Mouse (Mus musculus) hindbrain, embryonic 10.5 days (tissue): ENCODE data around the gene Spata32. TPM values are rescaled to one million over a fixed set of nuclear protein-coding genes. Genes with fewer than 3 reads are reported as not detected.
A peak's percentile ranks its signal among the peaks of the same experiment; 100 is the strongest.

Experiments used
- DNase-seq: peaks from one replicate; pipeline ENCODE4 v3.0.0-alpha.2; 2017; ENCODE audit warnings: low spot score
- H3K27ac ChIP-seq: fragments of 300-500 bp; sonication (generic); 2 replicates; pipeline ENCODE4 v1.5.1; 2016; ENCODE audit warnings: mild to moderate bottlenecking, moderate library complexity
- H3K27me3 ChIP-seq: fragments of 300-500 bp; sonication (generic); 2 replicates; pipeline ENCODE4 v1.6.1; 2016; ENCODE audit warnings: mild to moderate bottlenecking; ENCODE audit not compliant: poor library complexity, insufficient read depth, severe bottlenecking
- H3K36me3 ChIP-seq: fragments of 300-500 bp; sonication (generic); 2 replicates; pipeline ENCODE4 v1.6.1; 2016; ENCODE audit warnings: mild to moderate bottlenecking, moderate library complexity
- H3K4me1 ChIP-seq: fragments of 300-500 bp; sonication (generic); replicated peaks from 2 replicates; pipeline ENCODE4 v1.6.1; 2016; ENCODE audit warnings: mild to moderate bottlenecking
- H3K4me3 ChIP-seq: fragments of 300-500 bp; sonication (generic); 2 replicates; pipeline ENCODE4 v1.5.1; 2016; ENCODE audit warnings: mild to moderate bottlenecking, moderate library complexity
- H3K9me3 ChIP-seq: fragments of 300-500 bp; sonication (generic); 2 replicates; pipeline ENCODE4 v1.6.1; 2016; ENCODE audit warnings: mild to moderate bottlenecking, moderate library complexity
- WGBS: fragments of 180-500 bp; shearing (Covaris S2); methylation state at CpG from one replicate; pipeline ENCODE4 v1.1.7; 2016; 5-methylcytosine and 5-hydroxymethylcytosine counted together
- polyA plus RNA-seq: library from polyadenylated mRNA; unstranded; fragments of >200 nt; fragmentation: Nextera tagmentation; extraction: Ambion mirVana; gene quantifications from 2 replicates; pipeline ENCODE4 v1.2.1, GENCODE M21; 2016

Spata32 gene
- polyA plus RNA-seq, 1 experiment from 2014 or later: not detected

DNA sequence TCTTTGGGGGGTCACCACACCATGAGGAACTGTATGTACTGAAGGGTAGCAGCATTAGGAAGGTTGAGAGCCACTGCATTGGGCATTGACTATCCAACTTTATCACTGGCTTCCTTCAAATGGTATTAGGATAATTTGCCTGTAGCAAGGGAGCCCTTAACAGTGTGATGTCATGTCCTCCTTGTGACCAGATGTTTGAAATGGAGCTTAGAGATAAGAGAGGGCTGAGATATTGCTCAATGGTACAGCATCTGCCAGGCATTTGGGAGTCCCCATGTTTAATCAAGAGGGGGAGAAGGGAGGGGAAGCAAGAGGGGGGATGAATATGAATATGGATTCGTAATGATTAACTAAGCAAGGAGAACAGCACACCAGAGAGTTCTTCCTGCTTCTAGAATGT is 2.9 kb downstream of the Spata32 start:
- peaks cover 18% of the 10 kb centered on the region for H3K4me1 ChIP-seq
- 85% methylated on average over 1 of the region's 1 CpGs for WGBS
- peaks cover 6% of the 10 kb centered on the region for H3K9me3 ChIP-seq
- no peak overlapping the region for H3K4me3 ChIP-seq
- no peak overlapping the region for H3K27ac ChIP-seq
- no peak for DNase-seq
- peaks cover 37% of the 10 kb centered on the region for H3K27me3 ChIP-seq
- H3K36me3 ChIP-seq: peaks cover 12% of the 10 kb centered on the region

DNA sequence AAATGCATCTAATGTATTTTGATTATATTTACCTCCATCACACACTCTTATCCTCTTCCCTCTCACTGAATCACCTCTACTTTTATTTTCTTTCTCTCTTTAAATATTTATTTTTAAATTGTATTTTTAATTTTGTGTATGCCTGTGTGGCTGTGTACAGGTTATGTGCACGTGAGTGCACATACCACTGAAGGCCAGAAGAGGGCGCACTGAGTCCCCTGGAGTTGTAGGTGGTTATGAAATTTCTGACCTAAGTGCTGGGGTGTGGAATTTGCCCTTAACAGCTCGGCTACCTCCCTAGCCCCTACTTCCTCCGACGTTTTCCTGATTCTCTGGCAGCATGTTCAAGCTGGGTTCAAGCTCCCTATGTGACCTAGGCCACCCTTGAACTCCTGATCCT is 4.5 kb downstream of the Spata32 start:
- H3K36me3 ChIP-seq: no peaks in the 10 kb centered on the region
- no peak for DNase-seq
- H3K27me3 ChIP-seq: peaks cover 21% of the 10 kb centered on the region
- no peak overlapping the region for H3K27ac ChIP-seq
- peaks cover 18% of the 10 kb centered on the region for H3K4me1 ChIP-seq
- 87% methylated on average over 5 of the region's 5 CpGs for WGBS
- peaks cover 6% of the 10 kb centered on the region for H3K9me3 ChIP-seq
- no peak overlapping the region for H3K4me3 ChIP-seq

DNA sequence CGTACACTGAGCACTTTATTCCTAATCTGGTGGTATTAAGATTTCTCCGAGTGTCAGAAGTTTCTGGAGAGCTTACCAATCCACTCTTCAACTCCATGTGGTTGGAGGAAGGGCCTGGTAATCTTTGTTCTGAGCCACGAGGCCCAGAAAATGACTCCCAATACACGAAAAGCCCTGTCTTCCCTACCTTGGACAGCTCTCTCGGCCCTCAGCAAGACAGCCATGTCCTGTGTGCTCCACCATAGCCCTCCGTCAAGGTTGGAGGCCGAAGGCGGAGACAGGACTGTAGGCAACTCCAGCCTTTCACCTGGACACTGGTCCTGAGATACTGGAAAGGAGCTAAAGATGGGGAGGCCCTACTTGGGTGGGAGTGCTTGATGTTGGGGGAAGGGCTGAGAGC is 7.9 kb downstream of the Spata32 start:
- Histone ChIP-seq H3K27me3 (no peaks in the 10 kb centered on the region), H3K27ac (no peak overlapping the region), H3K9me3 (peaks cover 6% of the 10 kb centered on the region), H3K4me3 (no peak overlapping the region), H3K4me1 (0 out of 2 replicates have a peak, but pooled peaks cover 6% of the 10 kb centered on the region), H3K36me3 (no peaks in the 10 kb centered on the region)
- 77% methylated on average over 8 of the region's 8 CpGs for WGBS
- no peak for DNase-seq

DNA sequence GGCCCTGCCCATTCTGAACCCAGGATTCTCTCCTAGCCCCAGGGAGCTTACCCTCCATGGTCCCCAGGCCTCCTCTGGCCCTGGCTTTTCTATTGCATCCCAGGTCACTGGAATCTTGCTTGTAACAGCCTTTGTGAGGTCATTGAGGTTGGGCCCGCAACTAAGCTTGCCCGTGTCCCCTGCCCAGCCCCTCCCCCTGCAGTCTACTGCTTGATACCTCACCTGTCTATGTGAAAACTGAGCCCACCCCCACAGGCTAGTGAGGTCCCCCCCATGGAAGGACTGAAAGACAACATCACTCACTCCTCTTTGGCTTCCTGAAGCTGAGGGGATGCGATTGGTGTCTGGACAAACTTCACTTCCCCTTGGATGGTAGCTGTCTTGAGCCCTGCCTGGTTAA is 9.8 kb downstream of the Spata32 start, which contains the start of gene 1700023F06Rik:
TSS of gene 1700023F06Rik (minus strand) at position 101 of the 400 bp plus-strand sequence.
- no peak within 1 kb of the TSS for H3K4me3 ChIP-seq
- 0 out of 2 replicates have a peak, but pooled peaks cover 3% of the 10 kb centered on the region for H3K9me3 ChIP-seq
- 90% methylated on average over 3 of the region's 3 CpGs for WGBS
- H3K36me3 ChIP-seq: no peaks in the 10 kb centered on the region
- H3K27me3 ChIP-seq: no peaks in the 10 kb centered on the region
- H3K27ac ChIP-seq: no peak within 1 kb of the TSS
- H3K4me1 ChIP-seq: 0 out of 2 replicates have a peak, but pooled peaks cover 6% of the 10 kb centered on the region
- DNase-seq: no peak

DNA sequence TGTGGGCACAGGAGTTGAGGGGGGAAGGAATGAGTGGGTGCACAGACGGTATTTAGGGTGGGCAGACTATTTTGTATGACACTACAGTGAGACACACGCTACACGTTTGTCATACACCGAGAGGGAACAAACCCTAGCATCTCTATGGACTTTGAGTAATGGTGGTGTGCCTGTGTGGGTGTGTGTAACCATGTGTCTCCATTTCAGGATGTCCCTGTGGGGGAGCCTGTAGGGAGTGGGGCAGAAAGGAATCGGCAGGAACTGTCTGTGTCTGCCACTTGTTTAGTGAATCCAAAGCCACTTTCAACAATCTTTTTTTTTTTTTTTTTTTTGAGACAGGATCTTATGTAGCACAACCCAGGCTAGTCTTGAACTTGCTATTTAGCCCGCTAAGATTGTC is 12.0 kb downstream of the Spata32 start:
- Histone ChIP-seq H3K4me3 (no peak overlapping the region), H3K4me1 (0 out of 2 replicates have a peak, but pooled peaks cover 6% of the 10 kb centered on the region), H3K36me3 (no peaks in the 10 kb centered on the region), H3K27me3 (peaks cover 13% of the 10 kb centered on the region), H3K9me3 (no peaks in the 10 kb centered on the region), H3K27ac (no peak overlapping the region)
- DNase-seq: no peak
- WGBS: 90% methylated on average over 6 of the region's 6 CpGs

DNA sequence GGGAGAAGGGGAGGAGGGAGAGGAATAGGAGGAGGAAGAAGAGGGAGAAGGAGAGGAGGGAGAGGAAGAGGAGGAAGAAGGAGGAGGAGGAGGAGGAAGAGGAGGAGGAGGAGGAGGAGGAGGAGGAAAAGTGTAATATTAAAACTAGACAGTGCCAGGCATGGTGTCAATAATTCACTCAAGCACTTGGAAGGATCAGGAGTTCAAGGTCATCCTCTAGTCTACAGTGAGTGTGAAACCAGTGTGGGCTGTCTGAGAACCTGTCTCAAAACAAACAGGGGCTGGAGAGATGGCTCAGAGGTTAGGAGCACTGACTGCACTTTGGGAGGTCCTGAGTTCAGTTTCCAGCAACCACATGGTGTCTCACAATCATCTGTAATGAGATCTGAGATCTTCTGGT is 15.9 kb downstream of the Spata32 start:
- Histone ChIP-seq H3K9me3 (no peaks in the 10 kb centered on the region), H3K27ac (no peak overlapping the region), H3K36me3 (no peaks in the 10 kb centered on the region), H3K4me1 (peaks cover 19% of the 10 kb centered on the region), H3K27me3 (peaks cover 52% of the 10 kb centered on the region), H3K4me3 (no peak overlapping the region)
- DNase-seq: no peak

DNA sequence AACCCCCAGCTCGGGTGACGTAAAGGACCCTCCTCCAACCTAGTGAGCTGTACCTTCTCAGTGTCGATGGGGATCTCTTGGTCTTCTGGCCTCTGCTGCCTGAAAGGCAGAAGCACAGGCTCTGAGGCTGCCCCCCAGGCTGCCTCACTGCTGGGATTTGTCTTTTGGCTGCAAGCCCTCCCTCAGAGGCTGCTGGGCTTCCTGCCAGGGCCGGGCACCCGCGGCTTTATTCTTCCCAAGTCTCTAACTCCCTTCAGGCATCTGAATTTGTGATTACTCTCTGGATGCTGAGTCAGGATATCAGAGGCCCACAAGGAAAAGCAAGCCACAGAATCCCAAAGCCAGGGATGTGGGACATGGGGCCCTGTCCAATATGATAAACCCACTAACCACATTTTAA is 16.6 kb downstream of the Spata32 start:
- WGBS: 34% methylated on average over 6 of the region's 6 CpGs
- H3K4me3 ChIP-seq: no peak overlapping the region
- H3K9me3 ChIP-seq: no peaks in the 10 kb centered on the region
- no peak overlapping the region for H3K27ac ChIP-seq
- H3K27me3 ChIP-seq: peaks cover 59% of the 10 kb centered on the region
- no peaks in the 10 kb centered on the region for H3K36me3 ChIP-seq
- no peak for DNase-seq
- H3K4me1 ChIP-seq: peaks cover 19% of the 10 kb centered on the region

DNA sequence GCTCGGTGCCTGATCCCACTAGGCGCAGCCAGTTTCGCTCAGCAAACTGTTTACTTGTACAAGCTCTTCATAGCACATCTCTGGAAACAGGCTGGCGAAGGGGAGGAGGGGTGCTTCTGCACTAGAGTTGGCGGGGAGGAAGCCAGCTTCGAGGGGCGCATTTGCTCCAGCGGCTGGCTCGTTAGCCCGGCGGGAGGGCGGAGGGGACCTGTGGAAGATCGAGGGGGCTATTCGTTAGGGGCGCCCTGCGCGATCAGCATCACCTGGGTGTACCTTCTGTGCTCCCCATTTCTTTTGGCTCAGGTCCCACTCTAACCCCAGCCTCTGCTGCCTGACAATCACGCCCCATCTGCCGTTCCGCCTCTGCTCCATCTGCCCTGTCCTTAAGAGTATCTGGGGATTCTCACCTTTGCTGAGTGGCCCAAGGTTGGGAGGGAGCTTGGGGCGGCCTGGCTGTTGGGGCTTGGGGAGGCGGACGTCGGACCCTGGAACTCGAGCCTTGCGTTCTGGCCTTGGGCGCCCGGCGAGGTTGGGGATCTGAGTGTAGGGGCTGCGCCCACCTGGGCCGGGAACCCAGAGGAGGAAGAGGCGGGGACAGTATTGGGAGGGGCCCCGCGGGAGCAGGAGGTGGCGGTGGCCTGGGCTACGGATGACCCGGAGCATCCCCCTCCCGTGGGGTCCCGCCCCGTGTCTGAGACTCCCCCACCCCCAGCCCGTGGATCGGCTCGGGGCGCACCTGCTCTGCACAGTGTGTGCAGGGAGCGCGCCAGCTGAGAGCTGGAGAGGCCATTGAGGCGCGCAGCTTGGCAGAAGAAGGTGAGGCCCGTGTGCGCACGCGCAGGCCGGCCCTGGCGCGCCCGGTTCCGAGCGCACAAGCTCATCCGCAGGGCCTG is 19.1 kb downstream of the Spata32 start:
- peak overlapping the region; percentile 58 for H3K4me3 ChIP-seq
- H3K4me1 ChIP-seq: peaks cover 19% of the 10 kb centered on the region
- under 1% methylated on average over 59 of the region's 59 CpGs for WGBS
- peak overlapping the region; percentile 70; the same call in 1 of the 2 replicates for H3K27ac ChIP-seq
- no peaks in the 10 kb centered on the region for H3K36me3 ChIP-seq
- H3K9me3 ChIP-seq: no peaks in the 10 kb centered on the region
- DNase-seq: no peak
- H3K27me3 ChIP-seq: peaks cover 84% of the 10 kb centered on the region

DNA sequence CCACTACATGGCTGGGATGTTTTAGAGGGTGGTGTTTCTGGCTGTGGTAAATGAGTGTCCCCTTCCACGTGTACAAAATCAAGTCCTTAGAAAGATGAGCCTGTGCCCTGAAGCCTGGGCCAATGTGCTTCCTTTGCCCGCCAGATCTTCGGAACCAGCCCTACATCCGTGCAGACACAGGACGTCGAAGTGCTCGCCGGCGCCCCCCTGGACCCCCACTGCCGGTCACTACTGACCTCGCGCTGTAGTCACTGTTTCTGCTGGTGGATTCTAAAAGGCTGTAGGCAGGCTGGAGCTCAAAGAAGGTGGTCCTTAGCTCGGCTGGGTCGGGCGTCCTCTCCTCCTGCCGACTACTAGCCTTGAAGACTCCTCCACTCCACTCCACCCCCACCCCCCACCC is 19.9 kb downstream of the Spata32 start:
- Histone ChIP-seq H3K9me3 (no peaks in the 10 kb centered on the region), H3K4me3 (peak overlapping the region; percentile 58; the same call in 1 of the 2 replicates)
- 5% methylated on average over 16 of the region's 16 CpGs for WGBS

DNA sequence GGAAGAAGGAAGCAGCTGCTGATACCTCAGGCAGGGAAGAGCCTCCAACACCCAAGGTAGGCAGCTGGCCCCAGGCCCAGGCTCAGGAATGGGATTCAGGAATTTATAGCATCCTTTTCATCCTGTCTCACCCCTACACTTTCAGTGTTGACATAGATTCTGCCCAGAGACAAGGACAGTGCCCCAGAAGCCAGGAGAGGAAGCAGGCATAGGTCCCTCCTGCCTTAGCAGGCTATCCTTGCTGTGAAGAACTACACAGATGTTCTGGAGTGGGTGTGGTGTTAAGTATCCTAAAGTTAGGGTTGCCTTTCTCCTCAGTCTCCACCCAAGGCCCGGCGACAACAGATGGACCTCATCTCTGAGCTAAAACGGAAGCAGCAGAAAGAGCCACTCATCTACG is 20.9 kb downstream of the Spata32 start:
- H3K4me3 ChIP-seq: no peak overlapping the region
- H3K36me3 ChIP-seq: no peaks in the 10 kb centered on the region
- no peaks in the 10 kb centered on the region for H3K9me3 ChIP-seq
- WGBS: 85% methylated on average over 4 of the region's 4 CpGs
- DNase-seq: no peak
- no peak overlapping the region for H3K27ac ChIP-seq
- peaks cover 100% of the 10 kb centered on the region for H3K27me3 ChIP-seq
- H3K4me1 ChIP-seq: peaks cover 35% of the 10 kb centered on the region

More for the DNA sequence above, 19.9 kb downstream of the Spata32 start:
- Histone ChIP-seq H3K36me3 (no peaks in the 10 kb centered on the region), H3K4me1 (peaks cover 25% of the 10 kb centered on the region), H3K27ac (no peak overlapping the region), H3K27me3 (peaks cover 92% of the 10 kb centered on the region)
- no peak for DNase-seq

DNA sequence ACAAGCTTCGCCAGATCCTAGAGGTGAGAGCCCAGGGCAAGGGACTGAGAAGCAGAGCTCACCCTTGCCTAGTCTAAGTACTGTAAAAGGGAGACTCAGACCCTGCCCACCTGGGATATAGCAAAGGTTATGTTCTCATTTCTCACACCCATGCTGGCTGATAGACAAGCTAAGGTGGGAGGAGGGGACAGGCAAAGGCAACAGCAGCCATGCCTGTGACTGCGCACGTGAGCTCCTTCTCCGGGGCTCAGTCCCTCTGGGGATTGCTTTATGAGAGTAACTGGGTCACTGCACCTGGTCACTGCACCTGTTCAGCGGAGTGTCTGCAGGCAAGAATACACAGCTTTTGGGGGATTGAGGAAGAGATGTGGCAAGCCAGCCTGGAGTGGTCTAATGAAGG is 22.6 kb downstream of the Spata32 start:
- Histone ChIP-seq H3K4me3 (no peak overlapping the region), H3K9me3 (no peaks in the 10 kb centered on the region), H3K27ac (no peak overlapping the region), H3K4me1 (peaks cover 38% of the 10 kb centered on the region), H3K36me3 (no peaks in the 10 kb centered on the region), H3K27me3 (peaks cover 100% of the 10 kb centered on the region)
- DNase-seq: no peak
- WGBS: 92% methylated on average over 5 of the region's 5 CpGs

DNA sequence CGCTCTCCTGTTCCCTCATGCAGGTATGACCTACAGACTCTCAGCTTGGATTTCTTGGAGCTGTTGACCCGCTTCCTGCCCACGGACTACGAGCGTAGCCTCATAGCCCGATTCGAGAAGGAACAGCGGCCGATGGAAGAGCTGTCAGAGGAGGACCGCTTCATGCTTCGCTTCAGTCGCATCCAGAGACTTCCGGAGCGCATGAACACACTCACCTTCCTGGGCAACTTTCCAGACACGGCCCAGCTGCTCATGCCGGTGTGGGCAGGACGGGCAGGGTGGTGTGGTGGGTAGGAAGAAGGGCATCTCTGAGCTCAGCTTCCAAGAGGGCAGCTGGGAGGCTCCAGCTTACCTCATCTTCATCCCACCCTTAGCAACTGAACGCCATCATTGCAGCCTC is 23.0 kb downstream of the Spata32 start:
- 88% methylated on average over 18 of the region's 18 CpGs for WGBS
- H3K4me3 ChIP-seq: no peak overlapping the region
- no peak overlapping the region for H3K27ac ChIP-seq

DNA sequence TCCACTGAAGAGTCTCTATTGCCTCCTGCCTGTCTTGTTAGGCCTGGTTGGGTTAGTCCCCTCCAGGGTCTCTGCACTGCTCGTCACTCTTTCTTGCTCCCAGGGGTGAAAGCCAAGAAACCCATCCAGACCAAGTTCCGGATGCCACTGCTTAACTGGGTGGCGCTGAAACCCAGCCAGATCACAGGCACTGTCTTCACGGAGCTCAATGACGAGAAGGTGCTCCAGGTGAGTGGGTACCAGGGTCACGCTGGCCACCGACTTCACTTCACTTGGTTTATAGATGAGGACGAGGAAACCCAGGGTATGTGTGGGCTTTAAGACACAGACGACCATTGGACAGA is 24.4 kb downstream of the Spata32 start:
- H3K4me1 ChIP-seq: peaks cover 27% of the 10 kb centered on the region

More for the DNA sequence above, 23.0 kb downstream of the Spata32 start:
- Histone ChIP-seq H3K27me3 (peaks cover 100% of the 10 kb centered on the region), H3K9me3 (no peaks in the 10 kb centered on the region), H3K4me1 (peaks cover 38% of the 10 kb centered on the region), H3K36me3 (no peaks in the 10 kb centered on the region)
- DNase-seq: no peak

More for the DNA sequence above, 24.4 kb downstream of the Spata32 start:
- 38% methylated on average over 9 of the region's 9 CpGs for WGBS
- Histone ChIP-seq H3K27me3 (peaks cover 96% of the 10 kb centered on the region), H3K36me3 (no peaks in the 10 kb centered on the region), H3K4me3 (no peak overlapping the region), H3K9me3 (no peaks in the 10 kb centered on the region), H3K27ac (no peak overlapping the region)
- no peak for DNase-seq
